Mouse (Mus musculus) embryonic facial prominence, embryonic 13.5 days (tissue): Measurements from ENCODE around the gene Atrnl1. TPM values are rescaled to one million over a fixed set of nuclear protein-coding genes. Genes with fewer than 3 reads are reported as not detected.
A peak's percentile ranks its signal among the peaks of the same experiment; 100 is the strongest.

Source experiments
- ATAC-seq: fragments of 200-750 bp; cut with Nextera tagmentation; 2 replicates; pipeline ENCODE4 v1.8.0; 2017; ENCODE audit warnings: low read depth; ENCODE audit not compliant: insufficient number of reproducible peaks, insufficient read depth, low FRiP score, low TSS enrichment
- H3K27ac ChIP-seq: fragments of 300-500 bp; sonication (generic); 2 replicates; pipeline ENCODE4 v1.5.1; 2015; ENCODE audit warnings: moderate library complexity, mild to moderate bottlenecking, inconsistent platforms
- H3K27me3 ChIP-seq: fragments of 300-500 bp; sonication (generic); 2 replicates; pipeline ENCODE4 v1.6.1; 2015; ENCODE audit warnings: mild to moderate bottlenecking, inconsistent platforms
- H3K36me3 ChIP-seq: fragments of 300-500 bp; sonication (generic); 2 replicates; pipeline ENCODE4 v1.6.1; 2015; ENCODE audit warnings: mild to moderate bottlenecking, inconsistent platforms
- H3K4me1 ChIP-seq: fragments of 300-500 bp; sonication (generic); 2 replicates; pipeline ENCODE4 v1.6.1; 2015; ENCODE audit warnings: inconsistent platforms
- H3K4me2 ChIP-seq: fragments of 300-500 bp; sonication (generic); 2 replicates; pipeline ENCODE4 v1.6.1; 2015; ENCODE audit warnings: moderate library complexity, mild to moderate bottlenecking, inconsistent platforms
- H3K4me3 ChIP-seq: fragments of 300-500 bp; sonication (generic); 2 replicates; pipeline ENCODE4 v1.5.1; 2015; ENCODE audit warnings: mild to moderate bottlenecking, inconsistent platforms
- H3K9ac ChIP-seq: fragments of 300-500 bp; sonication (generic); 2 replicates; pipeline ENCODE4 v1.6.1; 2015; ENCODE audit warnings: mild to moderate bottlenecking, inconsistent platforms
- H3K9me3 ChIP-seq: fragments of 300-500 bp; sonication (generic); 2 replicates; pipeline ENCODE4 v1.6.1; 2016; ENCODE audit warnings: inconsistent platforms
- WGBS: fragments of 180-500 bp; shearing (Covaris S2); methylation state at CpG from one replicate; pipeline ENCODE4 v1.1.7; 2015; ENCODE audit warnings: mixed read lengths; 5-methylcytosine and 5-hydroxymethylcytosine counted together
- polyA plus RNA-seq: library from polyadenylated mRNA; unstranded; fragments of >200 nt; fragmentation: Nextera tagmentation; extraction: Ambion mirVana; gene quantifications from 2 replicates; pipeline ENCODE4 v1.2.1, GENCODE M21; 2015

Gene Atrnl1
- polyA plus RNA-seq, 1 experiment from 2014 or later: 8.2 TPM

GRCm38 (mm10) chr19:58017468-58017867, 406.6 kb downstream of the Atrnl1 start:
- Histone ChIP-seq H3K27me3 (no peaks in the 10 kb centered on the region), H3K9ac (no peak overlapping the region), H3K4me3 (no peak overlapping the region), H3K36me3 (no peaks in the 10 kb centered on the region), H3K4me1 (peaks cover 27% of the 10 kb centered on the region), H3K27ac (no peak overlapping the region), H3K4me2 (no peak overlapping the region), H3K9me3 (no peaks in the 10 kb centered on the region)
- no peak for ATAC-seq
- WGBS: 92% methylated on average over 3 of the region's 3 CpGs

- H3K36me3 ChIP-seq: no peaks in the 10 kb centered on the region
- peaks cover 27% of the 10 kb centered on the region for H3K4me1 ChIP-seq
- 59% methylated on average over 5 of the region's 5 CpGs for WGBS
- H3K4me3 ChIP-seq: no peak overlapping the region
- no peak overlapping the region for H3K9ac ChIP-seq
- no peak overlapping the region for H3K4me2 ChIP-seq
- H3K27me3 ChIP-seq: no peaks in the 10 kb centered on the region
- ATAC-seq: no peak
- no peaks in the 10 kb centered on the region for H3K9me3 ChIP-seq
- 0 out of 2 replicates have a peak overlapping the region, but pooled peaks have one; percentile 33 for H3K27ac ChIP-seq
These were observed 407.9 kb downstream of the Atrnl1 start for GRCm38 (mm10) chr19:58018698-58019097.

GRCm38 (mm10) chr19:58021514-58022284, 410.9 kb downstream of the Atrnl1 start:
- Histone ChIP-seq H3K4me2 (no peak overlapping the region), H3K9me3 (no peaks in the 10 kb centered on the region), H3K4me3 (no peak overlapping the region), H3K9ac (no peak overlapping the region), H3K36me3 (peaks cover under 1% of the 10 kb centered on the region; the same call in 1 of the 2 replicates), H3K27me3 (no peaks in the 10 kb centered on the region), H3K27ac (no peak overlapping the region), H3K4me1 (peaks cover 18% of the 10 kb centered on the region)
- ATAC-seq: no peak
- WGBS: 90% methylated on average over 8 of the region's 8 CpGs

GRCm38 (mm10) chr19:58023216-58023825, 412.5 kb downstream of the Atrnl1 start:
- H3K4me2 ChIP-seq: no peak overlapping the region
- no peak overlapping the region for H3K27ac ChIP-seq
- no peaks in the 10 kb centered on the region for H3K27me3 ChIP-seq
- no peaks in the 10 kb centered on the region for H3K9me3 ChIP-seq
- no peak overlapping the region for H3K9ac ChIP-seq
- peaks cover 10% of the 10 kb centered on the region; the same call in 1 of the 2 replicates for H3K4me1 ChIP-seq
- ATAC-seq: no peak
- no peak overlapping the region for H3K4me3 ChIP-seq
- 87% methylated on average over 14 of the region's 14 CpGs for WGBS
- H3K36me3 ChIP-seq: peaks cover 5% of the 10 kb centered on the region

- 81% methylated on average over 2 of the region's 2 CpGs for WGBS
- no peak for ATAC-seq
- Histone ChIP-seq H3K4me2 (no peak overlapping the region), H3K4me1 (peaks cover 3% of the 10 kb centered on the region; the same call in 1 of the 2 replicates), H3K4me3 (no peak overlapping the region), H3K9ac (no peak overlapping the region), H3K27me3 (no peaks in the 10 kb centered on the region), H3K36me3 (peaks cover 10% of the 10 kb centered on the region), H3K27ac (no peak overlapping the region), H3K9me3 (peaks cover 1% of the 10 kb centered on the region)
These were observed 414.2 kb downstream of the Atrnl1 start for GRCm38 (mm10) chr19:58025053-58025452.

GRCm38 (mm10) chr19:58029661-58030060, 418.8 kb downstream of the Atrnl1 start:
- peaks cover 16% of the 10 kb centered on the region for H3K36me3 ChIP-seq
- no peak for ATAC-seq
- no peak overlapping the region for H3K4me2 ChIP-seq
- H3K4me1 ChIP-seq: no peaks in the 10 kb centered on the region
- H3K27me3 ChIP-seq: no peaks in the 10 kb centered on the region
- peaks cover 8% of the 10 kb centered on the region for H3K9me3 ChIP-seq
- WGBS: 68% methylated on average over 2 of the region's 2 CpGs
- no peak overlapping the region for H3K4me3 ChIP-seq
- H3K27ac ChIP-seq: no peak overlapping the region
- no peak overlapping the region for H3K9ac ChIP-seq

GRCm38 (mm10) chr19:58033241-58033640, 422.4 kb downstream of the Atrnl1 start:
- H3K36me3 ChIP-seq: peaks cover 11% of the 10 kb centered on the region
- WGBS: 89% methylated on average over 5 of the region's 5 CpGs

GRCm38 (mm10) chr19:58036166-58036565, 425.3 kb downstream of the Atrnl1 start:
- Histone ChIP-seq H3K4me2 (no peak overlapping the region), H3K27ac (no peak overlapping the region), H3K4me1 (no peaks in the 10 kb centered on the region), H3K27me3 (no peaks in the 10 kb centered on the region), H3K4me3 (no peak overlapping the region), H3K9me3 (no peaks in the 10 kb centered on the region), H3K9ac (no peak overlapping the region), H3K36me3 (no peaks in the 10 kb centered on the region)
- ATAC-seq: no peak
- WGBS: 87% methylated on average over 3 of the region's 3 CpGs

More at GRCm38 (mm10) chr19:58033241-58033640, 422.4 kb downstream of the Atrnl1 start:
- H3K4me1 ChIP-seq: no peaks in the 10 kb centered on the region
- H3K4me3 ChIP-seq: no peak overlapping the region
- no peak for ATAC-seq
- H3K27ac ChIP-seq: no peak overlapping the region
- H3K9ac ChIP-seq: no peak overlapping the region
- no peak overlapping the region for H3K4me2 ChIP-seq
- peaks cover 8% of the 10 kb centered on the region for H3K9me3 ChIP-seq
- H3K27me3 ChIP-seq: no peaks in the 10 kb centered on the region

- H3K4me2 ChIP-seq: no peak overlapping the region
- H3K4me1 ChIP-seq: peaks cover 11% of the 10 kb centered on the region
- no peak overlapping the region for H3K9ac ChIP-seq
- H3K4me3 ChIP-seq: no peak overlapping the region
- H3K27ac ChIP-seq: no peak overlapping the region
- 57% methylated on average over 8 of the region's 8 CpGs for WGBS
- no peaks in the 10 kb centered on the region for H3K36me3 ChIP-seq
- H3K9me3 ChIP-seq: no peaks in the 10 kb centered on the region
- ATAC-seq: no peak
- no peaks in the 10 kb centered on the region for H3K27me3 ChIP-seq
These were observed 432.3 kb downstream of the Atrnl1 start for GRCm38 (mm10) chr19:58043120-58043519.

GRCm38 (mm10) chr19:58043550-58043949, 432.7 kb downstream of the Atrnl1 start:
- 42% methylated on average over 4 of the region's 4 CpGs for WGBS
- no peaks in the 10 kb centered on the region for H3K27me3 ChIP-seq
- no peak for ATAC-seq
- no peak overlapping the region for H3K4me2 ChIP-seq
- no peaks in the 10 kb centered on the region for H3K36me3 ChIP-seq
- no peak overlapping the region for H3K9ac ChIP-seq
- no peaks in the 10 kb centered on the region for H3K9me3 ChIP-seq
- no peak overlapping the region for H3K27ac ChIP-seq
- no peak overlapping the region for H3K4me3 ChIP-seq
- peaks cover 11% of the 10 kb centered on the region for H3K4me1 ChIP-seq

GRCm38 (mm10) chr19:58044816-58045215, 434.0 kb downstream of the Atrnl1 start:
- Histone ChIP-seq H3K4me1 (peaks cover 11% of the 10 kb centered on the region), H3K27ac (no peak overlapping the region), H3K9ac (no peak overlapping the region), H3K9me3 (no peaks in the 10 kb centered on the region), H3K4me3 (no peak overlapping the region), H3K36me3 (no peaks in the 10 kb centered on the region), H3K27me3 (no peaks in the 10 kb centered on the region), H3K4me2 (no peak overlapping the region)
- no peak for ATAC-seq
- WGBS: 92% methylated on average over 5 of the region's 5 CpGs

- 86% methylated on average over 7 of the region's 7 CpGs for WGBS
These were observed 435.8 kb downstream of the Atrnl1 start for GRCm38 (mm10) chr19:58046656-58047055.

More at GRCm38 (mm10) chr19:58046656-58047055, 435.8 kb downstream of the Atrnl1 start:
- peaks cover 11% of the 10 kb centered on the region for H3K4me1 ChIP-seq
- H3K9ac ChIP-seq: no peak overlapping the region
- ATAC-seq: no peak
- H3K27me3 ChIP-seq: no peaks in the 10 kb centered on the region
- no peaks in the 10 kb centered on the region for H3K9me3 ChIP-seq
- no peaks in the 10 kb centered on the region for H3K36me3 ChIP-seq
- H3K4me2 ChIP-seq: no peak overlapping the region
- H3K27ac ChIP-seq: no peak overlapping the region
- H3K4me3 ChIP-seq: no peak overlapping the region
